In the genomic region with DNA sequence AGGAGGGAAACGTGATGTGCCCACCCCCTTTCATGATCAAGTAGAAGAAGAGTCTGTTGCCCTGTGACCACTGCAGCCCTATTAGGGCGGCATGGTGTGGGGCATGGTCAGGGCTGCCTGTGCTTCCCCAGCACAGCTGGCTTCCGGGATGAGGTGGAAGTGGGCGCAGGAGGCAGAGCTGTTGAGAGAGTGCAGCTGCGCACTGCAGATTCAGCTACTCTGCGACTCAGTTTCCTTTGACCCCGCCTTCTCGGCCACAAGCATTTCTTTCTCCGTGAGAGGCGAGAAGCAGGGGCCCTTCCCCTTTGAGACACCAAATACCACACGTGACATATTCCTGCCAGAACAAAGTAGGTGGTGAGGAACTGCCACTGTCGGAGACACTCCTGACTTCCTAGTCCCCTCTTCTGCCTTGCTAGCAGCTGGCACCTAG, we compare ENCODE assay signal across 1 mouse cellular context.
TF ChIP-seq lines count a peak whose summit lies in the region.

No protein-coding gene starts in this region.

TF ChIP-seq in CH12.LX, 34 proteins besides CTCF, POLR2A, EP300 and RAD21 (continued from another document):
- no peak for TF ChIP-seq ZC3H11A (IDR thresholded peaks at IDR 0.05; ENCODE audit: low read depth, low read length)
- peak; percentile 28; the same call in 1 of the 2 replicates for TF ChIP-seq MAFK (IDR thresholded peaks at IDR 0.05; ENCODE audit: insufficient replicate concordance, low read length)
- peak; percentile 45 for TF ChIP-seq IRF4 (IDR thresholded peaks at IDR 0.05; ENCODE audit: low read depth, low read length)
- peak; percentile 84 for TF ChIP-seq MAX (IDR thresholded peaks at IDR 0.05; ENCODE audit: low read length)
- TF ChIP-seq TCF12 (IDR thresholded peaks at IDR 0.05; ENCODE audit: low read depth, low read length) = peak; percentile 87
- peak; percentile 72; the same call in 1 of the 2 replicates for TF ChIP-seq ETS1 (conservative IDR thresholded peaks at IDR 0.05; ENCODE audit: low read depth, low read length)
- TF ChIP-seq CHD2 (IDR thresholded peaks at IDR 0.05; ENCODE audit: low read length) = peak; percentile 19; the same call in 1 of the 2 replicates
- peak; percentile 73; the same call in 1 of the 2 replicates for TF ChIP-seq ZMIZ1 (IDR thresholded peaks at IDR 0.05; ENCODE audit: low read depth, low read length)
- peak; percentile 86 for TF ChIP-seq MYC (IDR thresholded peaks at IDR 0.05; ENCODE audit: low read depth, low read length)
- TF ChIP-seq HCFC1 (IDR thresholded peaks at IDR 0.05; ENCODE audit: low read depth, low read length) = peak; percentile 72
- TF ChIP-seq RCOR1 (conservative IDR thresholded peaks at IDR 0.05; ENCODE audit: low read depth, low read length) = no peak
- TF ChIP-seq MXI1 (IDR thresholded peaks at IDR 0.05; ENCODE audit: low read depth, low read length) = peak; percentile 86
- peak; percentile 82 for TF ChIP-seq USF1 (IDR thresholded peaks at IDR 0.05; ENCODE audit: low read depth, low read length)
- peak; percentile 86 for TF ChIP-seq NRF1 (IDR thresholded peaks at IDR 0.05; ENCODE audit: low read depth, low read length)
- TF ChIP-seq POLR2AphosphoS2 (IDR thresholded peaks at IDR 0.05; ENCODE audit: low read depth, low read length) = peak; percentile 78; the same call in 1 of the 2 replicates
- TF ChIP-seq SIN3A (IDR thresholded peaks at IDR 0.05; ENCODE audit: low read length) = peak; percentile 61; the same call in 1 of the 2 replicates
- TF ChIP-seq MEF2A (IDR thresholded peaks at IDR 0.05; ENCODE audit: borderline replicate concordance, low read depth, low read length) = 0 out of 2 replicates have a peak, but pooled peaks have one; percentile 18
